Mouse (Mus musculus) liver, embryonic 15.5 days (tissue): ENCODE measurements around the gene Hivep3. TPM values are rescaled to one million over a fixed set of nuclear protein-coding genes. Genes with fewer than 3 reads are reported as not detected.

Source experiments
- ATAC-seq: fragments of 200-750 bp; cut with Nextera tagmentation; 2 replicates; pipeline ENCODE4 v1.8.0; 2017; ENCODE audit warnings: moderate number of reproducible peaks, mild to moderate bottlenecking, moderate library complexity; ENCODE audit not compliant: insufficient read depth
- H3K27ac ChIP-seq: fragments of 300-500 bp; sonication (generic); replicated peaks from 2 replicates; pipeline ENCODE4 v1.5.1; 2015; ENCODE audit warnings: mild to moderate bottlenecking, inconsistent platforms
- H3K27me3 ChIP-seq: fragments of 300-500 bp; sonication (generic); 2 replicates; pipeline ENCODE4 v1.6.1; 2015; ENCODE audit warnings: mild to moderate bottlenecking, inconsistent platforms
- H3K36me3 ChIP-seq: fragments of 300-500 bp; sonication (generic); replicated peaks from 2 replicates; pipeline ENCODE4 v1.6.1; 2015; ENCODE audit warnings: moderate library complexity, mild to moderate bottlenecking, inconsistent platforms
- H3K4me1 ChIP-seq: fragments of 300-500 bp; sonication (generic); replicated peaks from 2 replicates; pipeline ENCODE4 v1.6.1; 2015; ENCODE audit warnings: inconsistent platforms
- H3K4me2 ChIP-seq: fragments of 300-500 bp; sonication (generic); 2 replicates; pipeline ENCODE4 v1.6.1; 2015; ENCODE audit warnings: moderate library complexity, mild to moderate bottlenecking, inconsistent platforms
- H3K4me3 ChIP-seq: fragments of 300-500 bp; sonication (generic); replicated peaks from 2 replicates; pipeline ENCODE4 v1.5.1; 2015; ENCODE audit warnings: mild to moderate bottlenecking, inconsistent platforms
- H3K9ac ChIP-seq: fragments of 300-500 bp; sonication (generic); 2 replicates; pipeline ENCODE4 v1.6.1; 2015; ENCODE audit warnings: moderate library complexity, mild to moderate bottlenecking, inconsistent platforms
- H3K9me3 ChIP-seq: fragments of 300-500 bp; sonication (generic); replicated peaks from 2 replicates; pipeline ENCODE4 v1.6.1; 2016; ENCODE audit warnings: inconsistent platforms
- WGBS: fragments of 180-500 bp; shearing (Covaris S2); methylation state at CpG from one replicate; pipeline ENCODE4 v1.1.7; 2015; ENCODE audit warnings: mixed read lengths; ENCODE audit not compliant: insufficient replicate concordance; 5-methylcytosine and 5-hydroxymethylcytosine counted together
- polyA plus RNA-seq: library from polyadenylated mRNA; unstranded; fragments of >200 nt; fragmentation: Nextera tagmentation; extraction: Ambion mirVana; gene quantifications from 2 replicates; pipeline ENCODE4 v1.2.1, GENCODE M21; 2015

The Hivep3 gene
- polyA plus RNA-seq, 1 experiment from 2014 or later = 1.9 TPM

DNA sequence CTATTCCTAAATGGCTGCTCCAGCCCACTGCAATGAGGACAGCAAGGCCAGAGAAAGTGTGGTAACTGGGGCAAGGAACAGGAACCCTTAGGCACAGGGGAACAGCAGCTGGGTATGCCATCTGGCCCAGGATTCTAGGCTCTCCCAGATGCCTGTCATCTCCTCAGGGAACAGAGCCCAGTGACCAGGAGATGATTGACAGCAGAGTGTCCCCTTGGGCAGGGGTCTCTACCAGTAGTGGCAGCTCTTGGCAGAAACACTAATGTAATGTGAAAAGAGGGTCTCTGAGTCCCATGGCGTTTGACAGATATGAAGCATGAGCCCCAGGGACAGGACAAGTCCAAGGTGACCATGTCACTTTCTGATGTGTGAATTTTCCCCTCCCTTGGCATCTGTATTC, 217.5 kb downstream of the Hivep3 start:
- Histone ChIP-seq H3K9ac (no peak overlapping the region), H3K4me1 (no peaks in the 10 kb centered on the region), H3K4me2 (no peak overlapping the region), H3K27me3 (no peaks in the 10 kb centered on the region), H3K9me3 (no peaks in the 10 kb centered on the region), H3K27ac (no peak overlapping the region), H3K4me3 (no peak overlapping the region), H3K36me3 (no peaks in the 10 kb centered on the region)
- 66% methylated on average over 1 of the region's 1 CpGs for WGBS
- no peak for ATAC-seq

DNA sequence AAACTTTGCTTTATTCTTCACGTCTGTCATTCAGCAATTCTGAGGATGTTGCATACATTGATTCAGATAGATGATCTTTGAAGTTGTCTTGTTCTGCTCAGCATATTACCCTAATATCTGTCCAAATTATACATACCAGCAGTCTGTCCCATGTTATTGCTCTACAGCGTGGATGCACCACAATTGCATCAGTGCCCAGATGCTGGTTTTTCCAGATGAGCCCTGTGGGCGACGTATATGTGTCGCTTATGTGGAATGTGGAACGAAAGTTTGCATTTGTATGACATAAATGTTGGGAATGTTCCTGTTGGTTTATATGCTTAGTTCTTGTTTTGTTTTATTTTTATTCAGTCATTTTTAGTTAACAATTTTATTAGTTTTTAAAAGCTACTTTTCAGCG, 221.4 kb downstream of the Hivep3 start:
- WGBS = 71% methylated on average over 7 of the region's 7 CpGs
- Histone ChIP-seq H3K27ac (no peak overlapping the region), H3K4me2 (no peak overlapping the region), H3K4me1 (no peaks in the 10 kb centered on the region), H3K9me3 (no peaks in the 10 kb centered on the region), H3K27me3 (no peaks in the 10 kb centered on the region), H3K9ac (no peak overlapping the region), H3K4me3 (no peak overlapping the region), H3K36me3 (no peaks in the 10 kb centered on the region)
- no peak for ATAC-seq

DNA sequence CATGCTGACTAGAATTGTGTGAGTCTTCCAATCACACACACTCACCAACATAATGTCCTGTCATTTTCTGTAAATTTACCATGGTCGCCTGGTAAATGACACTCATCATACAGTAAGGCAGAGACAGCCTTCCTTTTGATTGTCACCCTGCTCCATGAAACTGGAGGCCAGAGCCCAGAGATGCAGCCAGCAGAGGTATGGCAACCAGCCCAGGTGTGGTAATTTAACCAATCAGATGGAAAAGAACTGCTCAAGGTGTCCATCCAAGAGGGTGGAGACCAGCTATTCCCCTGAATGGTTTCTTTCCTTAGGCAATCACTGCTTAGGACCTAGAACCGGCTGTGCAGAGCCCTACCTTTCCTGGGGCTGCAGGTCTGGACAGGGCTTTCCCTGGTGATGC, 224.4 kb downstream of the Hivep3 start:
- H3K9ac ChIP-seq = no peak overlapping the region
- no peak for ATAC-seq
- no peaks in the 10 kb centered on the region for H3K36me3 ChIP-seq
- no peaks in the 10 kb centered on the region for H3K4me1 ChIP-seq
- 58% methylated on average over 2 of the region's 2 CpGs for WGBS
- H3K4me2 ChIP-seq = no peak overlapping the region
- no peak overlapping the region for H3K4me3 ChIP-seq
- no peaks in the 10 kb centered on the region for H3K9me3 ChIP-seq
- H3K27ac ChIP-seq = no peak overlapping the region
- no peaks in the 10 kb centered on the region for H3K27me3 ChIP-seq

DNA sequence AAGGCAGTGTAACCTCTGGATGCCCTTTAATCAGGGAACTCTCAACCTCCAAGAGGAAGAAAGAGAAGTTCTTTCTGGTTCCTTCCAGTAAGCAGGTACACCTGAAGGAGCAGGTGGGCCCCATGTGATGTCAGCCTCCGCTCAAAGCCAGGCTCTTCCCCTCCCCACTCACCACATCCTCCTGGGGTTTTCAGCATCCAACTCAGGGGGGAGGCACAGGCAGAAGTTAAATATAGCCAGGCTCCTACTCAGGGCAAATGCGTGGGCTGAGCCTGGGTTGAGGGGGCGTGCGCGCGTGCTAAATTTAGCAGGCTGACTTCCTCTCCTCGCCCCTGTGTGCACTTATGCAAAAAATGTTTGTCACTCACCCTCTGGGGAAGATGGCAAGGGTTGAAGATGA, 225.7 kb downstream of the Hivep3 start:
- Histone ChIP-seq H3K4me2 (no peak overlapping the region), H3K36me3 (no peaks in the 10 kb centered on the region), H3K27me3 (no peaks in the 10 kb centered on the region), H3K9ac (no peak overlapping the region), H3K4me3 (no peak overlapping the region), H3K27ac (no peak overlapping the region), H3K9me3 (no peaks in the 10 kb centered on the region), H3K4me1 (no peaks in the 10 kb centered on the region)
- 14% methylated on average over 7 of the region's 7 CpGs for WGBS
- ATAC-seq = no peak

DNA sequence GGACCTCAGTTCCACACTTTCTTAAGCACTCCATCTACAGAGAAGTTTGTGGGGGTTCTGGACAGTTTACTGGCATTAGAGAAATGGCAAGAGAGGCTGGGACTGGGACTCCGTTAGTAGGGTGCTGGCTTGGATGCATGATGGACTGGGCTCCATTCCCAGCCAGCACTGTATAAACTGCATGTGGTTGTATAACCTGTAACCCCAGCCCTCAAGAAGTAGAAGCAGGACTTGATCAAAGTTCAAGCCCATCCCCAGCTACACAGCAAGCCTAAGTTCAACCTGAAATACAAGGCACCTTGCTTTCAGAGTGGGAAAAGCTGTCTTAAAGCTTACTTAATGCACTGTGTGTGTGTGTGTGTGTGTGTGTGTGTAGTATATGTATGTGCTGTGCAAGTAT, 226.3 kb downstream of the Hivep3 start:
- H3K27ac ChIP-seq = no peak overlapping the region
- no peaks in the 10 kb centered on the region for H3K36me3 ChIP-seq
- H3K4me1 ChIP-seq = no peaks in the 10 kb centered on the region
- no peak overlapping the region for H3K4me2 ChIP-seq
- WGBS = 50% methylated on average over 1 of the region's 1 CpGs
- H3K4me3 ChIP-seq = no peak overlapping the region
- no peaks in the 10 kb centered on the region for H3K9me3 ChIP-seq
- no peaks in the 10 kb centered on the region for H3K27me3 ChIP-seq
- no peak overlapping the region for H3K9ac ChIP-seq
- ATAC-seq = no peak

DNA sequence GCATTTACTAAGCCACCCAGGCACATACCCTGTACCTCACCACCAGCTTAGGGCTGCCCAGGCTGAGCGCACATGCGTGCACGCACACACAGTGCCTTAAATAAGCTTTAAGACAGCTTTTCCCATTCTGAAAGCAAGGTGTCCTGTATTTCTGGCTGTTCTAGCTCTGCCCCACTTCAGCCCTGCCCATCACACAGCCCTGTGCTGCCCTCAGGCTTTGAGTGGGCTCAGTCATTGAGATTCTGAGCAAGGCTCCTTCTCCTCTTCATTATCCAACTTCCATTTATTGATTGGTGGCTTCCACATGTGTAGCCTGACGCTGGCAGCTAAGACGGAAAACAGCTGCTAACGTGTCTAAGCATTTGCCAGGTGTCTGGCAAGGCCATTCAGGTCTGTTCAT, 226.9 kb downstream of the Hivep3 start:
- Histone ChIP-seq H3K9ac (no peak overlapping the region), H3K4me3 (no peak overlapping the region), H3K4me1 (no peaks in the 10 kb centered on the region), H3K36me3 (no peaks in the 10 kb centered on the region), H3K27ac (no peak overlapping the region), H3K27me3 (no peaks in the 10 kb centered on the region), H3K9me3 (no peaks in the 10 kb centered on the region), H3K4me2 (no peak overlapping the region)
- WGBS = 74% methylated on average over 6 of the region's 6 CpGs
- no peak for ATAC-seq

DNA sequence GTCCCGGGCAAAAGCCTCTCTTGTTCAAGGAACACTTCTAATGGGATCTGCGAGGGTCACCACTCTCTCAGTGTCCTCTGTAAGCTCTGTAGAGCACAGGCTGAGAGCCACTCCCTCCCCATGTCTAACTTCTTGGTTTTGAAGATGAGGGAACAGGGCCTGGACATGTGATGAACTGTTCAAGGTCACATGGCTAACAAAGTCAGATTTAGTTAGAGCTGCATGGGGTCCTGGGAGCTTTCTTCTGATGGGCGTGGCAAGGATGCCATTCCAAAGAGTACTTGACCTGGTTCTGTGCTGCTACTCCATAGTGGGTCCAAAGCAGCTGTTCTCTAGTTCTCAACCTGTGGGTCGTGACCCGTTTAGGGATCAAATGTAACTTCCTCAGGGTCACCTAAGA, 227.6 kb downstream of the Hivep3 start:
- 43% methylated on average over 5 of the region's 5 CpGs for WGBS
- no peaks in the 10 kb centered on the region for H3K27me3 ChIP-seq
- no peaks in the 10 kb centered on the region for H3K9me3 ChIP-seq
- H3K4me2 ChIP-seq = no peak overlapping the region
- no peak for ATAC-seq
- H3K9ac ChIP-seq = no peak overlapping the region
- no peaks in the 10 kb centered on the region for H3K36me3 ChIP-seq
- no peaks in the 10 kb centered on the region for H3K4me1 ChIP-seq
- H3K4me3 ChIP-seq = no peak overlapping the region
- no peak overlapping the region for H3K27ac ChIP-seq

DNA sequence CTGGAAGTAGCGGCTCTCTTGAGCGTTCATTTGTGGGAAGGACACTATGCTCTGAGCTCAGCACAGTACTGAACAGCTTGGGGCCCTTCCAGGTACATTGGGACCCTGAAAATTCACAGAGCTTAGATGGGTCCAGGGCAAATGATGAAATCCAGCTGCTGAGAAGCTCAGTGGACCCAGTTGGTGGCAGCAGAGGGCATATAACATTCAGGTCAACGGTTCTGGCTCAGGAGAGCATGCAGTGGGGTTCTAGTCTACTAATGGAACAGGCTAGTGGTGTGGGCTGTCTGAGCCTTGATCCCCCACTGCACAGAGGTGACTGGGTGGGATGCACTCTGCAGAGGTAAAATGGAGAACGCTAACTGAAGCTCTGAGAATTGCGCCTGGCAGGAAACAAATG, 228.5 kb downstream of the Hivep3 start:
- Histone ChIP-seq H3K4me2 (no peak overlapping the region), H3K27me3 (no peaks in the 10 kb centered on the region), H3K9me3 (no peaks in the 10 kb centered on the region), H3K4me3 (no peak overlapping the region), H3K36me3 (no peaks in the 10 kb centered on the region), H3K9ac (no peak overlapping the region), H3K27ac (no peak overlapping the region), H3K4me1 (no peaks in the 10 kb centered on the region)
- 50% methylated on average over 5 of the region's 5 CpGs for WGBS
- no peak for ATAC-seq

DNA sequence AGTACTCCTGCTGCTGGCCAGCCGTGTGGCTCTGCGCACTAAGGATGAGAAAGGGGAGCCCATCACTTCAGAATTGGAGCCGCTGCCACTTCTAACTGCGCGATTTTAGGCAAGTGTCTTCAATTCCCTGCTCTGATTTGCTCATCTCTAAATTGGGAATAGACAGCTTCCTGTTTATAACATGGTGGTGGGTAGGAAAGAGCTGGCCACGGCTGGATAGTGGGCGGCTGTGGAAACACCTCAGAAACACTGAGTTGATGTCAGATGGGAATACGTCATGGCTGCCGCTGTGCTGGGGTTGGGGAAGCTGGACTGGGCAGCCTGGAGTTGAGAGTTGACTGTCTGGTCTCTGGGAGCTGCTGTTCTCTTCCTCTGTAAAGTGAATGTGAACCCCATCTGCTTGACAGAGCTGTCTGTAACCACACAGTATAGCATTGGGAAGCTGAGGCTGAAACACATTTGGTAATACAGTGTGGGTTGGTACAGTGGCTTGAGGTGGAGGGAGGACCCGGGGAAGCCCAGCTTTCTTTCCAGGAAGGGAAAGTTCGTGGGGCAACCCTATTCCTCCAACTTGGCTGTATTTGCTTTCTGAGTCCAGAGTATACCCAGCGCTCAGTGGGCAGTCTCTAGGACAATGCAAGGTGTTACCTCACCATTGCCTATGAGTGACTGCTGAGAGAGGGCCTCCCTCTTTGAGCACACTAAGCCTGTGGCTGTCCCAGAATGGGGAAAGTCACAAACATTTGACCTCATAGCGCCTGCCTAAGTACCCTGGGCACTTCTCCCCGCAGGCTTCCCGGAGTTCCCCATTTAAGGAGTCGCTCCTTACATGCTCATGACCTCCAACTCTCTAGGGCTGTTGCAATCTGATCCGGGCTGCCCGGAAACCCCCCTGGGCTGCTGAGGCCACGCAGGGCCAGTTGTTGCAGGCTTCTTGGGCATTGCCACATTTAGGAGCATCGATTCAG, 232.8 kb downstream of the Hivep3 start:
- H3K4me1 ChIP-seq = peaks cover 3% of the 10 kb centered on the region; the same call in 1 of the 2 replicates
- H3K27me3 ChIP-seq = no peaks in the 10 kb centered on the region
- H3K4me2 ChIP-seq = 0 out of 2 replicates have a peak overlapping the region, but pooled peaks have one; percentile 1
- no peaks in the 10 kb centered on the region for H3K36me3 ChIP-seq
- no peak overlapping the region for H3K9ac ChIP-seq
- no peaks in the 10 kb centered on the region for H3K9me3 ChIP-seq
- H3K27ac ChIP-seq = no peak overlapping the region; the same call in 1 of the 2 replicates
- ATAC-seq = peak; percentile 44; the same call in 1 of the 2 replicates
- no peak overlapping the region for H3K4me3 ChIP-seq
- 44% methylated on average over 20 of the region's 20 CpGs for WGBS

DNA sequence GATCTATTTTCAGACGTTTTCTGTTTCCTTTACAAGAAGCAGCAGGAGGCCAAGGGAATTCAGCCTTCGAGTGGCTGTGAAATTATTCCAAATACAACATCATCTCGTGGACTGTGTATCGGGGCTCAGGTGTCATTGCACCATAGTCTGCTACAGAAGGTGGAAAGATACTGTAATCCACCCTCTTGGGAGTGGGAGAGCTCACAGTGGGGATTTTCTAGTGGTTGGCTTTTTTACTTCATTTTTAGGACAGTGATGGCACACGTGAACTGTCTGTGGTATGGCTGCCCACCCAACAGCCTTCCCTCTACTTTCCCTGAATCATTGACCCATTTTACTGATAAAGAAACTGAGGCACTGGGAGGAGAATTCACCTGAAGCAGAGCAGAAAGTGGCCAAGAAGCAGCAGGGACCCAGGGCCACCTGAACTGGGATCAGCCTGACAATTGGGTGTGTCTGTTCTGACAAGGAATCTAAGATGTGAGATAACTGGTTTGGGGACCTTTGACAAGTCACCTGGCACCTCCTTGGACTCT, 233.6 kb downstream of the Hivep3 start:
- Histone ChIP-seq H3K9ac (no peak overlapping the region), H3K4me2 (no peak overlapping the region), H3K27ac (no peak overlapping the region), H3K9me3 (no peaks in the 10 kb centered on the region), H3K4me3 (no peak overlapping the region), H3K27me3 (no peaks in the 10 kb centered on the region), H3K4me1 (peaks cover 3% of the 10 kb centered on the region; the same call in 1 of the 2 replicates), H3K36me3 (no peaks in the 10 kb centered on the region)
- ATAC-seq = no peak
- 34% methylated on average over 5 of the region's 5 CpGs for WGBS

DNA sequence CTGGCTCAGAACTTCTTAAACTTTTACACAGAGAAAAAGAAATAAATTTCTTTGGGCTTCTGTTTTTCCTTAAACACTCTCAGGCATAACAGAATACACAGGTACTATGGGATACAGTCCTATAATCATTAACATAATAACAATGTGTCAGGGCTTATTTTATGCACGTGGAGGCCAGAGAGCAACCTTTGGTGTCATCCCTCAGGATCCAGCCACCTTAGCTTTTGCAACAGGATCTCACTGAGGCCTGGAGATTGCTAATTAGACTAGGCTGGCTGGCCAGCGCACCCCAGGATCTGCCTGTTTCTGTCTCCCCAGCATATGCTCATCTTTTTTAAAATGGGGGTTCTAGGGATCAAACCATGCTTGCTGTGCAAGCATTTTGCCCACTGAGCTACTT, 234.1 kb downstream of the Hivep3 start:
- no peak for ATAC-seq
- Histone ChIP-seq H3K4me2 (no peak overlapping the region), H3K36me3 (no peaks in the 10 kb centered on the region), H3K4me1 (peaks cover 3% of the 10 kb centered on the region; the same call in 1 of the 2 replicates), H3K27ac (no peak overlapping the region), H3K9ac (no peak overlapping the region), H3K27me3 (no peaks in the 10 kb centered on the region), H3K9me3 (no peaks in the 10 kb centered on the region), H3K4me3 (no peak overlapping the region)
- WGBS = 47% methylated on average over 2 of the region's 2 CpGs
